Mouse (Mus musculus): ENCODE results near the gene Znrf4. TPM values are rescaled to one million over a fixed set of nuclear protein-coding genes. Genes with fewer than 3 reads are reported as not detected.

Znrf4 gene
- not detected in 2 replicates for polyA plus RNA-seq (2012; ENCODE audit: low replicate concordance)

DNA sequence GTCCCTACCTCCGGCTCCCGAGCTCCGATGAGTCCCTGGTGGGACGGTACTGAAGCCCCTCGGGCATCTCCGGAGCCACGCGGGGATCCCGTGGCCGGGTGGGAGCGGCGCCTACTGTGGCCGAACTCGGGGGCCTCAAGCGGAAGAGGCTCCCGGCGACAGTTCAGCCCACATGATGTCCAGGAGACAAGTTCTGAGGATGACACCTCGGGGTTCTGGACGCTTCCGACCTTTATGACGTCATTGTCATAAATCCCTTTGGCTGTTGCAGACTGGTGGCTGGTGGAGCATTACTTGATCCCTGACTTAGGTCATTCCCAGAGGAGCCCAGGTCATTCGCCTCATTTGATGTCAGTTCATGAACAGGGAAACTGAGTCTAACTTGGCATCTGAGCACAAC is at the start of gene Znrf4:
Znrf4 (minus strand) TSS at position 122 of the 400 bp plus-strand sequence.

DNA sequence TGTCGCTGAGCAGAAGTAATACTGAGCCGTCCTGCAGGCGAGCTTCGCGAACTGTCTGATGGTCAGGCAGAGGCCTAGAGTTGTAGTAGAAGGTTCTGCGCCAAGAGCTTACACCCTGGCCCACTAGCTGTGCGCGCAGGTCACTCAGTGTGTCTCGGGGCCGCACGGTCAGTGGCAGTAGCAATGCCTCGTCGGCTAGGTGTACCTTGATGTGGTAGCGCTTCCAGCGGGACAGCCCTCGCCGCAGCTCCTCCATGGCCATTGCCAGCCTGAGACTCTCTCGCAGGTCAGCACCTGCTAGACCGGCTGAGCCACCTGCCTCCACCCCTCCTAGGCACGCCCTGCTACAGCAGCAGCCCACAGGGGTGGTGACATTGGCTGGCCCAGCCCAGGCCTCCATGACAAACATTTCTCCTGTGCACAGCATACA is 41.9 kb upstream of the Znrf4 start, which contains the start of gene Gm20219:
Gm20219 (minus strand) TSS at position 266 of the 430 bp plus-strand sequence.

DNA sequence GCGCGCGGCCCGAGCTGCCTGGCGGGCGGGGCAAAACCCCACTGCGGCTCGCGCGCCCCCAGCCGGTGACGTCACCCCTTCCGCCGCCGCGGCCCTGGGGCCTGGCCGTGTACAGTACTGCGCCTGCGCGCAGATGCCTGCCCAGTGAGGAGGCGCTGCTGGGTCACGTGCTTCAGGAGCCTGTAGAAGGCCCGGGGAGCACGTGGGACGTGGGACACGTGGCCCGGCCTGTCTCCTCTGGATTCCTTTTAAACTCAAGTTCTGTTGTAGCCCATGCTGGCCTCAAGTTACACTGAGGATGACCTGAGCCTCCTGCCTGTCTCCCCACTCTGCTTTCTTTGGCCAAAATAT is 35.9 kb downstream of the Znrf4 start, which contains the start of gene Ptprs:
Ptprs (minus strand) TSS at position 82 of the 351 bp plus-strand sequence.

Other genes starting within 250 kb of the Znrf4 start
- 21.1 and 36.0 TPM in 2 replicates for gene Ticam1, start 235.6 kb downstream of the Znrf4 start, polyA plus RNA-seq (2012; ENCODE audit: low replicate concordance)
- gene Plin3, start 219.6 kb downstream of the Znrf4 start, polyA plus RNA-seq (2012; ENCODE audit: low replicate concordance): 13.8 and 19.1 TPM in 2 replicates
- gene Arrdc5, start 212.1 kb downstream of the Znrf4 start, polyA plus RNA-seq (2012; ENCODE audit: low replicate concordance): not detected in 2 replicates
- 11.8 and 22.9 TPM in 2 replicates for gene Uhrf1, start 209.1 kb downstream of the Znrf4 start, polyA plus RNA-seq (2012; ENCODE audit: low replicate concordance)
- 44.0 and 67.2 TPM in 2 replicates for gene Kdm4b, start 186.4 kb downstream of the Znrf4 start, polyA plus RNA-seq (2012; ENCODE audit: low replicate concordance)
- 34.2 and 182 TPM in 2 replicates for gene Ptprs, start 35.9 kb downstream of the Znrf4 start, polyA plus RNA-seq (2012; ENCODE audit: low replicate concordance)
- 1.8 and 1.9 TPM in 2 replicates for gene Gm20219, start 42.0 kb upstream of the Znrf4 start, polyA plus RNA-seq (2012; ENCODE audit: low replicate concordance)
- gene Safb2, start 72.2 kb upstream of the Znrf4 start, polyA plus RNA-seq (2012; ENCODE audit: low replicate concordance): 235 and 462 TPM in 2 replicates
- gene Safb, start 72.4 kb upstream of the Znrf4 start, polyA plus RNA-seq (2012; ENCODE audit: low replicate concordance): 109 and 178 TPM in 2 replicates
- gene 2410015M20Rik, start 97.3 kb upstream of the Znrf4 start, polyA plus RNA-seq (2012; ENCODE audit: low replicate concordance): 20.7 and 206 TPM in 2 replicates
- gene Rpl36, start 101.0 kb upstream of the Znrf4 start, polyA plus RNA-seq (2012; ENCODE audit: low replicate concordance): 4,904 and 5,189 TPM in 2 replicates
- 33.5 and 44.9 TPM in 2 replicates for gene Lonp1, start 114.5 kb upstream of the Znrf4 start, polyA plus RNA-seq (2012; ENCODE audit: low replicate concordance)
- 0.16 and 0.40 TPM in 2 replicates for gene Catsperd, start 115.7 kb upstream of the Znrf4 start, polyA plus RNA-seq (2012; ENCODE audit: low replicate concordance)
- gene Ranbp3, start 160.9 kb upstream of the Znrf4 start, polyA plus RNA-seq (2012; ENCODE audit: low replicate concordance): 84.9 and 151 TPM in 2 replicates
- 49.6 and 172 TPM in 2 replicates for gene Ndufa11, start 205.3 kb upstream of the Znrf4 start, polyA plus RNA-seq (2012; ENCODE audit: low replicate concordance)
- 20.6 and 37.8 TPM in 2 replicates for gene Vmac, start 205.6 kb upstream of the Znrf4 start, polyA plus RNA-seq (2012; ENCODE audit: low replicate concordance)
- gene Nrtn, start 245.1 kb upstream of the Znrf4 start, polyA plus RNA-seq (2012; ENCODE audit: low replicate concordance): 0.27 and 0.43 TPM in 2 replicates